11 mouse cellular contexts compared by ENCODE assay signal in genomic region chr1:133307318-133307717, GRCm38 (mm10). TPM values are rescaled to one million over a fixed set of nuclear protein-coding genes. Genes with fewer than 3 reads are reported as not detected.
A peak's percentile ranks its signal among the peaks of the same experiment; 100 is the strongest.
DNase-seq lines count a peak whose midpoint lies in the region; ATAC-seq and TF ChIP-seq lines count a peak whose summit lies in the region.
"Had no signal": no experiment of that assay in that cellular context is flagged by ENCODE, and none has a peak within 500 bp of the region (broad histone marks: within the 10 kb centered on the region; RNA-seq: fewer than 3 reads in every experiment).

No protein-coding gene starts in this region.

- no peak for TF ChIP-seq POLR2A in liver, adult 2 months (IDR thresholded peaks at IDR 0.05; ENCODE audit: extremely low read depth, insufficient read depth, low read length)
- no peak for TF ChIP-seq POLR2A in cortical plate, adult 2 months (IDR thresholded peaks at IDR 0.05; ENCODE audit: extremely low read depth, insufficient read depth, low read length)

- no peak overlapping the region for H3K9ac ChIP-seq in liver, adult 2 months (ENCODE audit: low read depth, low read length)
- no peak overlapping the region for H3K9ac ChIP-seq in liver, embryonic 12.5 days
- no peak overlapping the region for H3K9ac ChIP-seq in kidney, postnatal 0 days (ENCODE audit: low read depth, low read length)
- no peak overlapping the region for H3K9ac ChIP-seq in midbrain, embryonic 14.5 days (replicated peaks; ENCODE audit: low read length)
- H3K9ac ChIP-seq: midbrain, embryonic 12.5 days had no signal

- no peaks in the 10 kb centered on the region for H3K27me3 ChIP-seq in liver, adult 2 months (ENCODE audit: control insufficient read depth, insufficient read depth, low read length)
- peaks cover under 1% of the 10 kb centered on the region; the same call in 1 of the 2 replicates for H3K27me3 ChIP-seq in liver, embryonic 12.5 days (replicated peaks)
- H3K27me3 ChIP-seq in kidney, postnatal 0 days (ENCODE audit: insufficient read depth, low read length), result no peaks in the 10 kb centered on the region
- no peaks in the 10 kb centered on the region for H3K27me3 ChIP-seq in midbrain, embryonic 14.5 days (ENCODE audit: control insufficient read depth, insufficient read depth, low read length)
- H3K27me3 ChIP-seq: midbrain, embryonic 12.5 days had no signal

- peaks cover 7% of the 10 kb centered on the region; the same call in 1 of the 2 replicates for H3K79me2 ChIP-seq in liver, adult 2 months (ENCODE audit: control insufficient read depth, insufficient read depth, low read length)

- peaks cover 14% of the 10 kb centered on the region for H3K4me1 ChIP-seq in liver, adult 2 months (ENCODE audit: control insufficient read depth, insufficient read depth, low read length)
- H3K4me1 ChIP-seq in liver, embryonic 12.5 days, result peaks cover 11% of the 10 kb centered on the region
- peaks cover 4% of the 10 kb centered on the region; the same call in 1 of the 2 replicates for H3K4me1 ChIP-seq in cortical plate, adult 2 months (ENCODE audit: control insufficient read depth, insufficient read depth, low read length)
- H3K4me1 ChIP-seq in kidney, postnatal 0 days (replicated peaks; ENCODE audit: insufficient read depth, low read length), result 0 out of 2 replicates have a peak, but pooled peaks cover 5% of the 10 kb centered on the region
- peaks cover 8% of the 10 kb centered on the region; the same call in 1 of the 2 replicates for H3K4me1 ChIP-seq in midbrain, embryonic 14.5 days (ENCODE audit: control insufficient read depth, insufficient read depth, low read length)

- no peaks in the 10 kb centered on the region for H3K36me3 ChIP-seq in liver, adult 2 months (ENCODE audit: control insufficient read depth, insufficient read depth, low read length)
- no peaks in the 10 kb centered on the region for H3K36me3 ChIP-seq in liver, embryonic 12.5 days
- H3K36me3 ChIP-seq in kidney, postnatal 0 days (ENCODE audit: insufficient read depth, low read length), result no peaks in the 10 kb centered on the region
- H3K36me3 ChIP-seq in midbrain, embryonic 14.5 days (ENCODE audit: control insufficient read depth, insufficient read depth, low read length), result peaks cover 4% of the 10 kb centered on the region; the same call in 1 of the 2 replicates
- H3K36me3 ChIP-seq: midbrain, embryonic 12.5 days had no signal

- WGBS in liver, adult 2 months, result 4% methylated on average over 6 of the region's 6 CpGs
- 10% methylated on average over 6 of the region's 6 CpGs for WGBS in liver, embryonic 12.5 days (ENCODE audit: insufficient replicate concordance)
- 17% methylated on average over 6 of the region's 6 CpGs for WGBS in kidney, postnatal 0 days
- 12% methylated on average over 6 of the region's 6 CpGs for WGBS in midbrain, embryonic 14.5 days

- no peak overlapping the region for H3K4me2 ChIP-seq in liver, embryonic 12.5 days
- no peak overlapping the region for H3K4me2 ChIP-seq in kidney, postnatal 0 days (ENCODE audit: low read length)
- no peak overlapping the region for H3K4me2 ChIP-seq in midbrain, embryonic 14.5 days (ENCODE audit: low read length)
- H3K4me2 ChIP-seq: midbrain, embryonic 12.5 days had no signal

- no peak overlapping the region for H3K4me3 ChIP-seq in liver, adult 2 months (ENCODE audit: insufficient read depth, low read depth, low read length)
- H3K4me3 ChIP-seq in liver, embryonic 12.5 days, result no peak overlapping the region
- no peak overlapping the region for H3K4me3 ChIP-seq in cortical plate, adult 2 months (ENCODE audit: insufficient read depth, low read length)
- H3K4me3 ChIP-seq in kidney, postnatal 0 days (replicated peaks; ENCODE audit: low read depth, low read length), result no peak overlapping the region
- no peak overlapping the region for H3K4me3 ChIP-seq in midbrain, embryonic 14.5 days (replicated peaks; ENCODE audit: low read depth, low read length)
- H3K4me3 ChIP-seq: midbrain, embryonic 12.5 days had no signal

- peak; percentile 49 for TF ChIP-seq CTCF in liver, adult 2 months (IDR thresholded peaks at IDR 0.05; ENCODE audit: low read depth, low read length)
- TF ChIP-seq CTCF in cortical plate, adult 2 months (IDR thresholded peaks at IDR 0.05; ENCODE audit: extremely low read depth, insufficient read depth, low read length), result peak; percentile 54; the same call in 1 of the 2 replicates
- peak; percentile 88 for TF ChIP-seq CTCF in kidney, postnatal 0 days (IDR thresholded peaks at IDR 0.05; ENCODE audit: low read depth)

- DNase-seq in adrenal gland, adult (ENCODE audit: inconsistent age in 2 of 2, low spot score in 1 of 2), result peak; percentile 46 to 81
- no peak for DNase-seq in adrenal gland, postnatal 25 days
- peak; percentile 61 for DNase-seq in liver, adult 2 months (ENCODE audit: extremely low read depth, low read depth, low spot score)
- peak; percentile 90 for DNase-seq in kidney, postnatal 0 days (ENCODE audit: low spot score)
- DNase-seq in midbrain, embryonic 14.5 days, result peak; percentile 89
- DNase-seq in ovary, postnatal 10 days (ENCODE audit: low spot score), result no peak

- ATAC-seq in liver, embryonic 12.5 days, result no peak
- ATAC-seq in kidney, postnatal 0 days (replicated peaks; ENCODE audit: low FRiP score, low read depth), result no peak
- no peak for ATAC-seq in midbrain, embryonic 14.5 days (ENCODE audit: low FRiP score, low TSS enrichment)

- H3K27ac ChIP-seq in liver, adult 2 months (replicated peaks; ENCODE audit: insufficient read depth, low read depth, low read length), result no peak overlapping the region
- H3K27ac ChIP-seq in liver, embryonic 12.5 days, result no peak overlapping the region
- H3K27ac ChIP-seq in cortical plate, adult 2 months (ENCODE audit: insufficient read depth, low read length), result no peak overlapping the region
- no peak overlapping the region for H3K27ac ChIP-seq in kidney, postnatal 0 days
- no peak overlapping the region for H3K27ac ChIP-seq in midbrain, embryonic 14.5 days (replicated peaks; ENCODE audit: low read depth, low read length)
- H3K27ac ChIP-seq: midbrain, embryonic 12.5 days had no signal

- H3K9me3 ChIP-seq in liver, embryonic 12.5 days (replicated peaks), result no peaks in the 10 kb centered on the region
- no peaks in the 10 kb centered on the region for H3K9me3 ChIP-seq in kidney, postnatal 0 days (replicated peaks; ENCODE audit: low read length)
- H3K9me3 ChIP-seq in midbrain, embryonic 14.5 days (ENCODE audit: control insufficient read depth, low read length), result no peaks in the 10 kb centered on the region
- H3K9me3 ChIP-seq: midbrain, embryonic 12.5 days had no signal

RNA-seq across cellular contexts. Expression of gene Golt1a, which starts 2.3 kb away (rescaled TPM):
- total RNA-seq in adrenal gland, postnatal 25 days (2021), result 0.43 and 1.0 TPM in 2 replicates
- total RNA-seq in liver, adult 2 months (2014; rRNA removed), result 11.4 and 13.0 TPM in 2 replicates
- 16.1 and 21.2 TPM in 2 replicates for polyA plus RNA-seq in liver, adult 2 months (2012; rRNA removed)
- polyA plus RNA-seq in liver, embryonic 12.5 days (2016; fragmentation: Nextera tagmentation; extraction: Ambion mirVana), result 4.4 and 5.8 TPM in 2 replicates
- polyA plus RNA-seq in cortical plate, adult 2 months (2012; rRNA removed), result 0.56 and 1.4 TPM in 2 replicates
- polyA plus RNA-seq in kidney, postnatal 0 days (2015; fragmentation: Nextera tagmentation; extraction: Ambion mirVana), result 15.4 and 20.6 TPM in 2 replicates
- polyA plus RNA-seq in midbrain, embryonic 14.5 days (2014; fragmentation: Nextera tagmentation; extraction: Ambion mirVana), result not detected in 2 replicates
- total RNA-seq: gastrocnemius, postnatal 4 days had no signal
- polyA plus RNA-seq: C2C12; midbrain, embryonic 12.5 days had no signal

RNA-seq across cellular contexts. Expression of gene Kiss1, which starts 14.4 kb away (rescaled TPM):
- not detected in 2 replicates for total RNA-seq in adrenal gland, postnatal 25 days (2021)
- not detected in 2 replicates for total RNA-seq in liver, adult 2 months (2014; rRNA removed)
- not detected in 2 replicates for polyA plus RNA-seq in liver, adult 2 months (2012; rRNA removed)
- not detected in 2 replicates for polyA plus RNA-seq in liver, embryonic 12.5 days (2016; fragmentation: Nextera tagmentation; extraction: Ambion mirVana)
- polyA plus RNA-seq in cortical plate, adult 2 months (2012; rRNA removed), result 1.6 TPM in 1 of 2 replicates, not detected in the other
- polyA plus RNA-seq in kidney, postnatal 0 days (2015; fragmentation: Nextera tagmentation; extraction: Ambion mirVana), result not detected in 2 replicates
- not detected in 2 replicates for polyA plus RNA-seq in midbrain, embryonic 14.5 days (2014; fragmentation: Nextera tagmentation; extraction: Ambion mirVana)
- total RNA-seq: gastrocnemius, postnatal 4 days had no signal
- polyA plus RNA-seq: C2C12; midbrain, embryonic 12.5 days had no signal

RNA-seq across cellular contexts. Expression of gene Ren1, which starts 43.0 kb away (rescaled TPM):
- 3.9 and 6.0 TPM in 2 replicates for total RNA-seq in adrenal gland, postnatal 25 days (2021)
- total RNA-seq in liver, adult 2 months (2014; rRNA removed), result not detected in 2 replicates
- polyA plus RNA-seq in liver, adult 2 months (2012; rRNA removed), result 0.18 and 7.6 TPM in 2 replicates
- 0.29 and 0.39 TPM in 2 replicates for polyA plus RNA-seq in liver, embryonic 12.5 days (2016; fragmentation: Nextera tagmentation; extraction: Ambion mirVana)
- 0.06 TPM in 1 of 2 replicates, not detected in the other for polyA plus RNA-seq in cortical plate, adult 2 months (2012; rRNA removed)
- polyA plus RNA-seq in kidney, postnatal 0 days (2015; fragmentation: Nextera tagmentation; extraction: Ambion mirVana), result 463 and 484 TPM in 2 replicates
- polyA plus RNA-seq in midbrain, embryonic 14.5 days (2014; fragmentation: Nextera tagmentation; extraction: Ambion mirVana), result not detected in 2 replicates
- total RNA-seq: gastrocnemius, postnatal 4 days had no signal
- polyA plus RNA-seq: C2C12; midbrain, embryonic 12.5 days had no signal

RNA-seq across cellular contexts. Expression of gene Etnk2, which starts 56.1 kb away (rescaled TPM):
- total RNA-seq in adrenal gland, postnatal 25 days (2021), result 5.9 and 6.3 TPM in 2 replicates
- 361 and 389 TPM in 2 replicates for total RNA-seq in liver, adult 2 months (2014; rRNA removed)
- polyA plus RNA-seq in liver, adult 2 months (2012; rRNA removed), result 249 and 278 TPM in 2 replicates
- polyA plus RNA-seq in liver, embryonic 12.5 days (2016; fragmentation: Nextera tagmentation; extraction: Ambion mirVana), result 4.0 and 4.1 TPM in 2 replicates
- 14.6 and 16.7 TPM in 2 replicates for polyA plus RNA-seq in cortical plate, adult 2 months (2012; rRNA removed)
- polyA plus RNA-seq in kidney, postnatal 0 days (2015; fragmentation: Nextera tagmentation; extraction: Ambion mirVana), result 4.4 and 5.1 TPM in 2 replicates
- polyA plus RNA-seq in midbrain, embryonic 14.5 days (2014; fragmentation: Nextera tagmentation; extraction: Ambion mirVana), result 11.2 and 15.6 TPM in 2 replicates
- polyA plus RNA-seq: C2C12 had no signal

Comparison
In these comparisons a context has a peak if more than half of its experiments do, and no peak if none do; other contexts are left out.
1. DNase-seq: peak in adrenal gland, adult (2 of 2), liver, adult 2 months (single experiment), kidney, postnatal 0 days (single experiment) and midbrain, embryonic 14.5 days (single experiment); none in adrenal gland, postnatal 25 days (single experiment) and ovary, postnatal 10 days (single experiment).
2. RNA of gene Ren1, which starts 43.0 kb away (polyA plus RNA-seq): 463 to 484 TPM in kidney, postnatal 0 days; 0.29 to 0.39 TPM in liver, embryonic 12.5 days, 0.18 to 7.6 TPM in liver, adult 2 months, 0.06 TPM in cortical plate, adult 2 months and not detected in midbrain, embryonic 14.5 days; every median in the first group is over 10 times any median in the second.
3. Peak in every context shown above with its lines, with median percentiles within 50 percentile points of each other: CTCF ChIP-seq.